Mouse (Mus musculus) olfactory bulb, adult 2 months (tissue): ENCODE results near the gene Apol7b.

Source experiments
- CTCF ChIP-seq: fragments of 200-500 bp; IDR thresholded peaks from 2 replicates; pipeline ENCODE4 v1.5.1; 2012; ENCODE audit warnings: low read depth, mild to moderate bottlenecking, low read length, moderate library complexity; ENCODE audit not compliant: insufficient read depth
- POLR2A ChIP-seq: fragments of 200-500 bp; IDR thresholded peaks from 2 replicates; pipeline ENCODE4 v1.6.1; 2012; ENCODE audit warnings: mild to moderate bottlenecking, low read depth, low read length, moderate library complexity; ENCODE audit not compliant: insufficient read depth

- TF ChIP-seq POLR2A (no peak), CTCF (no peak)
These were observed 62.8 kb downstream of the Apol7b start for GRCm38 (mm10) chr15:77384340-77385030.
